Mouse (Mus musculus): ENCODE results near the gene Ptgfrn.

DNA sequence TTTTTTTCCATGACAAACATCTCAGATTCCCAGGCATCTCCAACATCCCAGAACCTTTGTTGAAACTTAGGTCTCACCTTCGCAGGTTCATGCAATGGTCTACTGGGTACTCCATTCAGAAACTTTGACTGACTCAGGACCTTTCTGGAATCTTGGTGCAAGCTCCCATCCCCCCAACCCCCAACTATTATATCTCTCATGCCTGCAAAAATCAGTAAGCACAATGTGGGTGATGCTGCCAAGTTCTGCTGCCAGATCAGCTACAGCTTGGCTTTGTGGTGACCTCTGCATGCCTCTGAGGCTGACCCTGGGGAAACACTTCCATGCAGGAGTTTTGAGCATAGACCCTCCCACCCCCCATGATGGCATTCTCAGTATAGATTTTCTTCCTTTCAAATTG is 44.0 kb upstream of the Ptgfrn start:
- TF ChIP-seq GATA1 (IDR thresholded peaks at IDR 0.05; ENCODE audit: low read depth, low read length) (no peak), ZC3H11A (IDR thresholded peaks at IDR 0.05; ENCODE audit: low read depth, low read length) (no peak), EP300 (IDR thresholded peaks at IDR 0.05; ENCODE audit: low read depth in 1 of 2, low read length in 2 of 2) (no peak), KAT2A (conservative IDR thresholded peaks at IDR 0.05; ENCODE audit: low read depth, low read length) (no peak), NRF1 (IDR thresholded peaks at IDR 0.05; ENCODE audit: insufficient read depth, low read depth, low read length, poor library complexity, severe bottlenecking) (no peak)
